Mouse (Mus musculus) layer of hippocampus, adult 2 months (tissue): ENCODE results near the gene Olfr802. TPM values are rescaled to one million over a fixed set of nuclear protein-coding genes. Genes with fewer than 3 reads are reported as not detected.

Source experiments
- DNase-seq, 2 experiments: peaks; one replicate each; pipeline ENCODE4 v3.0.0; 2022; ENCODE audit warnings: low spot score in 2 of 2
- H3K27ac ChIP-seq: fragments of 200-600 bp; 2 replicates; pipeline ENCODE4 v1.8.1; 2022
- H3K4me3 ChIP-seq: fragments of 200-600 bp; 2 replicates; pipeline ENCODE4 v1.8.1; 2022; ENCODE audit warnings: mild to moderate bottlenecking
- CTCF ChIP-seq: fragments of 200-600 bp; conservative IDR thresholded peaks from 2 replicates; pipeline ENCODE4 v1.8.1; 2022; ENCODE audit warnings: antibody characterized with exemption, mild to moderate bottlenecking, moderate library complexity
- long read RNA-seq, 2 experiments: library from polyadenylated mRNA; stranded (forward); transcript quantifications; one replicate each; pipeline ENCODE4 v2.0.0; 2021; ENCODE audit warnings: borderline mapping rate in 2 of 2
- microRNA-seq, 2 experiments: library from miRNA; unstranded; fragments of <30 nt; microRNA quantifications; one replicate each; pipeline ENCODE4 v1.2.0; 2021
- total RNA-seq, 2 experiments: library from RNA; stranded (reverse); gene quantifications; 2 replicates each; pipeline ENCODE4 v1.2.3; 2021

Olfr802 gene
- not detected for total RNA-seq
- long read RNA-seq, experiment 1 = 0 reads
- long read RNA-seq, experiment 2 = 0 reads

DNA sequence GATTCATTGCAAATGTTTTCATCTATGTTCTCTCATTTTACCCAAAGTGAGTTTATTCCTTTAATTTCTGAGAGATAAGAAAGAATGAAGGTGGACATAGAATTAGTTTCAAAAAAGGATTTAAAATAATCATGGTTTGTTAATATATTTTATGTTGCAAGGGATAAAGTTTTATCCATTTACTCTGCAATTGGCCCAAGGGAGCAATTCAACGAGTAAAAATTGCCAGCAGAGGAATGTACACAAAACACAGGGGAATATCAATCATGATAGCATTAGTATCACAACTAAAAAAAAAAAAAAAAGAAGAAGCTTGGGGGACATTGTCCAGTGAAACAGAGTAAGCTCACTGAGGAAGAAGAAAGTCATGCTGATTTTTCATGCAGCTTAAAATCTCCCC lies at the start of gene Olfr802:
Gene Olfr802 (minus strand): TSS at position 101 of the 400 bp plus-strand sequence.
- no peak for TF ChIP-seq CTCF
- DNase-seq = no peak
- Histone ChIP-seq H3K27ac (no peak within 1 kb of the TSS), H3K4me3 (no peak within 1 kb of the TSS)

DNA sequence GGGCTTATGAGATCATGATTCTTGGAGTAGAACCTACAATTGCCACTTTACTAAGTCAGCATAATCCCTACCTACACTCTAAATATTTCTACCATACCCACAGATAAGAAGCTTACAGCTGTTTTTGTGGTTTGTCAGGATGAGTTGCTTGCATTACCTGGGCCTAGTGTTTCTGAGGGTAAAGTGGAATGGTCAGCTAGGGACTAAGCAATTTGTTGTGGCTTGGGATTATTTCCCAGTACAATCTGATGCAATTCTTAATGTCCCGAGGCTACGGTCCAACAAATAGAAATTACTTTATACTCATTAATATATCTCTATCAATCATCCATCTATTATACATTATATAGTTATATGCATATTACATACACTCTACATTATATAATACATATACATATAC lies 41.3 kb upstream of the Olfr802 start, which contains the start of gene Olfr805:
Gene Olfr805 (minus strand): TSS at position 101 of the 400 bp plus-strand sequence.
- no peak for DNase-seq
- no peak within 1 kb of the TSS for H3K4me3 ChIP-seq
- no peak within 1 kb of the TSS for H3K27ac ChIP-seq
- no peak for TF ChIP-seq CTCF

GRCm38 (mm10) chr10:129702910-129703309 lies 14.9 kb upstream of the Olfr802 start, which contains the start of gene Olfr804:
Olfr804 (plus strand) TSS chr10:129703210.
- H3K27ac ChIP-seq = no peak within 1 kb of the TSS
- TF ChIP-seq CTCF = no peak
- no peak for DNase-seq
- no peak within 1 kb of the TSS for H3K4me3 ChIP-seq

- DNase-seq = no peak
- TF ChIP-seq CTCF = no peak
- H3K4me3 ChIP-seq = no peak within 1 kb of the TSS
- no peak within 1 kb of the TSS for H3K27ac ChIP-seq
Measured at GRCm38 (mm10) chr10:129694186-129694585, 6.2 kb upstream of the Olfr802 start, which contains the start of gene Olfr803. Olfr803 (minus strand) TSS chr10:129694286.

DNA sequence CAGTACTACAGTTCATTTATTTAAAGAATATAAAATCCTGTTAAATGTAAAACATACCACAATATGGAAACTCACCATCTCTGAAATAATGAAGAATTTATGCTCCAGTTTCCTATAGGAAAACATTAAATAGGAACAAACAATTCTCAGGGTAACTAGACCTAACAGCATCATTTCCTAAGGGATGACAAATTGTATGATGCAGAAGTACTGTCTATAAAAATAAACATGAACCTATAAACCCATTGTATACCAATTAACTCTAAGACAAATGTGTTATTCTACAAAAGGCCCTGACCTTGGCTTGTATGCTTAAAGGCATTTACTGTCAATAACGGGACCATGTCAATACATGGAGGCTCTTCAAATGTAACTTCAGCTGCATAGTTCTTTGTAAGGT lies 14.2 kb downstream of the Olfr802 start, which contains the start of gene Olfr801:
Gene Olfr801 (minus strand): TSS at position 101 of the 400 bp plus-strand sequence.
- no peak within 1 kb of the TSS for H3K27ac ChIP-seq
- H3K4me3 ChIP-seq = no peak within 1 kb of the TSS
- DNase-seq = no peak
- TF ChIP-seq CTCF = no peak

DNA sequence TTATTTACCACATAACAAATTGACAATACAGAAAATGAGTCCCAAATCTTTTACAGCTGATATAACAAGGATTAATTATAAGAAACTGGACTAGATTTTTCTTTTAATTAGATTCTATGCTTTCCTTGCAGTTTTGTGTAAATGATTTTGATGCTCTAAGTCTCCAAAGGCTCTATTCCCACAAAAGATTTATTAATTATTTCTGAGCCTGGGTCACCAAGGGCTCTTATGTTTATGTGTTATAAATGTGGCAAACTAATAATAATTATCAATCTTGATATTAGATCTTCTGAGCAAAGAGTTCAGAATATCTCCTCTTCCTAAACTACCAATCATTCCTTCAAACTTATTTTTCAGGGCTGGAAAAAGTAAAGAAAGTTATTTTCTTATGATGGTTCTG lies 30.6 kb downstream of the Olfr802 start, which contains the start of gene Olfr800:
Gene Olfr800 (plus strand): TSS at position 301 of the 400 bp plus-strand sequence.
- Histone ChIP-seq H3K27ac (no peak within 1 kb of the TSS), H3K4me3 (no peak within 1 kb of the TSS)
- no peak for DNase-seq
- TF ChIP-seq CTCF = no peak

DNA sequence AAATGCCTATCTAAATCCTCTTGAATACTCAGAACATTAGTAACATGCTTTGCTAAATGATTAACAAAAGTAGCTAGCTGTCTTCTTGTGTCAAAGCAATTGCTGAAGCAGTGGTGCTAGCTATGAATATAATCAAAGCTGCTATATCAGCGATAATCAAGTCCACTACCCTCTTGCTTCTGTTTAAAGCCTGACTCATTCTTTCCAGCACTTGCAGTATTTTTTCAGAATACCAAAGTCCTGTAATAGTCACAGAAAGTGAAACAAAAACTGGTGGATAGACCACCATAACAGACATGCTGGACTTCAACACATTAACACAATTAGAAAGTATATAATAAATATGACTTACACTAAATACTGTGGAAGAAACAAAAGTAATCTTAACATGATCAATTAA lies 36.2 kb downstream of the Olfr802 start:
- no peak for DNase-seq
- Histone ChIP-seq H3K4me3 (no peak overlapping the region), H3K27ac (no peak overlapping the region)
- TF ChIP-seq CTCF = no peak

- Histone ChIP-seq H3K4me3 (no peak within 1 kb of the TSS), H3K27ac (no peak within 1 kb of the TSS)
- no peak for DNase-seq
- TF ChIP-seq CTCF = no peak
Measured at GRCm38 (mm10) chr10:129637184-129637583, 50.8 kb downstream of the Olfr802 start, which contains the start of gene Olfr799. Olfr799 (plus strand) TSS chr10:129637484.

GRCm38 (mm10) chr10:129627834-129628233 lies 60.1 kb downstream of the Olfr802 start, which contains the start of gene Olfr798:
Olfr798 (minus strand) TSS chr10:129627934.
- no peak within 1 kb of the TSS for H3K27ac ChIP-seq
- H3K4me3 ChIP-seq = no peak within 1 kb of the TSS
- TF ChIP-seq CTCF = no peak
- no peak for DNase-seq

Small RNAs within 50 kb of the gene (microRNA-seq; reads per million reads assigned to microRNA genes)
- gene Gm24485 = 0 reads per million in 2 experiments

Other genes with a start within 250 kb of the Olfr802 start
- not detected for gene Olfr787, start 226.3 kb downstream of the Olfr802 start, total RNA-seq
- not detected for gene Olfr788, start 217.2 kb downstream of the Olfr802 start, total RNA-seq
- not detected for gene Olfr789, start 203.4 kb downstream of the Olfr802 start, total RNA-seq
- gene Olfr790, start 189.7 kb downstream of the Olfr802 start, total RNA-seq = not detected
- not detected for gene Olfr791, start 166.4 kb downstream of the Olfr802 start, total RNA-seq
- not detected for gene Olfr792, start 149.0 kb downstream of the Olfr802 start, total RNA-seq
- gene Olfr794, start 120.5 kb downstream of the Olfr802 start, total RNA-seq = not detected
- not detected for gene Olfr796, start 75.6 kb downstream of the Olfr802 start, total RNA-seq
- not detected for gene Olfr798, start 60.2 kb downstream of the Olfr802 start, total RNA-seq
- gene Olfr799, start 50.7 kb downstream of the Olfr802 start, total RNA-seq = not detected
- not detected for gene Olfr800, start 30.5 kb downstream of the Olfr802 start, total RNA-seq
- gene Olfr801, start 14.3 kb downstream of the Olfr802 start, total RNA-seq = not detected
- not detected for gene Olfr803, start 6.1 kb upstream of the Olfr802 start, total RNA-seq
- gene Olfr804, start 15.0 kb upstream of the Olfr802 start, total RNA-seq = not detected
- not detected for gene Olfr805, start 41.2 kb upstream of the Olfr802 start, total RNA-seq
- gene Olfr806, start 53.8 kb upstream of the Olfr802 start, total RNA-seq = not detected
- gene Olfr807, start 69.6 kb upstream of the Olfr802 start, total RNA-seq = not detected
- gene Olfr808, start 77.3 kb upstream of the Olfr802 start, total RNA-seq = not detected
- gene Olfr809, start 86.5 kb upstream of the Olfr802 start, total RNA-seq = not detected
- not detected for gene Olfr810, start 106.7 kb upstream of the Olfr802 start, total RNA-seq
- not detected for gene Olfr811, start 116.2 kb upstream of the Olfr802 start, total RNA-seq
- not detected for gene Olfr812, start 157.9 kb upstream of the Olfr802 start, total RNA-seq
- gene Olfr813, start 167.2 kb upstream of the Olfr802 start, total RNA-seq = not detected
- gene Olfr814, start 191.7 kb upstream of the Olfr802 start, total RNA-seq = not detected
- not detected for gene Olfr815, start 217.7 kb upstream of the Olfr802 start, total RNA-seq
- not detected for gene Olfr816, start 227.4 kb upstream of the Olfr802 start, total RNA-seq